Mouse (Mus musculus) liver, postnatal 0 days (tissue): Measurements from ENCODE around the gene Dhh.

Experiments used
- CTCF ChIP-seq: sonication (generic); IDR thresholded peaks from 2 replicates; pipeline ENCODE4 v1.5.1; 2016; ENCODE audit warnings: antibody characterized with exemption, low read depth
- EP300 ChIP-seq: IDR thresholded peaks from 2 replicates; pipeline ENCODE4 v1.6.1; 2016; ENCODE audit warnings: antibody characterized with exemption, low read depth, mild to moderate bottlenecking

DNA sequence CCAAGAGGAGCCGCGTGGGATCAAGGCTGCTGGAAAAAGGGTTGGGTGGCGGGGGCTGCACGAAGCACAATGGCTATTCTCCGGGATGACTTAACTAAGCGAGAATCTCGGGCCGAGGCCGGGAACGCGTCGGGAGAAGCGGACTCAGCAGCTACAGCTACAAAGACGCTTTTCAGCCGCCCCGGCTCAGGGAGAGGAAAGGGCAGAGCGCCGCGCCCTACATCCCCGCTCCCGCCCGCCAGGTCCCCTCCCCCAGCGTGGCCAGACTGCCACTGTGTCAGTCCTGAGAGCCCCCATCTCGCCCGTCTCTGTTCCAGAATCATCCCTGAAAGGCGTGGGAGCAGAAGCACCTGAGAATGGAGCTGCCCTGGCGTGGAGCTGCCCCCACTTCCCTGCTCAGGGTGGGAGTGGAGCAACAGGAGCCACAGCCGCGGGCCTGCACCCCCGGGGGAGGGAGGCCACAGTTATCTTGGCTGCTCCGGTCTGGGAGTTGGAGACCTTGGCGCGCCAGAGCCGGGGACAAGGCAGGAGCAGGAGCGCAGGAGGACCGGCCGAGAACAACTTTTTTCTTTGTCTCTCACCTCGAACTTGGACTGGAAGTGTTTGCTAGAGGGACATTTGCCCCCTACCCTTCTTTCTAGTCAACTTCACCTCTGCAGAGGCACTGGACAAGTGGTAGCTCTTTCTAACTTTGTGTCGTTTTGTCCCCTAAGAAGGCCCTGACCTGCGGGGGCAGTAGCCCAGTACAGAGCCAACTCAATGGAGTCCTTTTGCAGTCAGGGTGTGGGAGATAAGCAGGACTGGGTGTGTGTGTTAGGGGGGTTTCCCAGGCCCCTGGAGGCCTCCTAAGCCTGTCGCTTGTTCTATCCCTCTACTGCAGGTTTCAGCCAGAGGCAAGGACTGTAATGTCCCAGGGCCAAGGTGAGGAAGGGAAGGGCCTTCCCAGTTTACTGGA lies 2.4 kb downstream of the Dhh start:
- TF ChIP-seq CTCF: no peak
- TF ChIP-seq EP300: no peak
